Mouse (Mus musculus) cerebellum, postnatal 36 days (tissue): ENCODE measurements around the gene Rptor.

Experiments
- DNase-seq, 2 experiments: peaks; one replicate each; pipeline ENCODE4 v3.0.0; 2021 to 2022; ENCODE audit warnings: mixed read lengths in 2 of 2

Gene Rptor

DNA sequence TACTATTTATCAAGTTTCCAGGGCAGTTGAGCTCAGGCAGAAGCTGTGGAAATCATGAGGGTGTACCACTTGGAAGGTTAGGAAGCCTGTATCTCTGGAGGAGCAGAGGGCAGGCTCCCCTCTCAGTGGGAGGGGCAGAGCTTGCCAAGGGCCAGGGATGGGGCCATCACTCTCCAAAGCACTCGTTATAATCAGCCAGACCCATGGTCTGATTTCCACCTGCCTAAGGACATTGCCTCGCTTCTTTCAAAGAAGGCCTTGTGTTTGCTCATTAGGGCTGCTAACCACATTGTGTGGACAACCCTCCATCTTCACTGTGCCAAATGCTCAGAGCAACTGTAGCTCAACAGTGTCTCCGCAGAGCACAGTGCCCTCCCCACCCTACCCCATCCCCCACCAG is 215.2 kb downstream of the Rptor start:
- peak in 1 of 2 experiments; percentile 49 for DNase-seq

DNA sequence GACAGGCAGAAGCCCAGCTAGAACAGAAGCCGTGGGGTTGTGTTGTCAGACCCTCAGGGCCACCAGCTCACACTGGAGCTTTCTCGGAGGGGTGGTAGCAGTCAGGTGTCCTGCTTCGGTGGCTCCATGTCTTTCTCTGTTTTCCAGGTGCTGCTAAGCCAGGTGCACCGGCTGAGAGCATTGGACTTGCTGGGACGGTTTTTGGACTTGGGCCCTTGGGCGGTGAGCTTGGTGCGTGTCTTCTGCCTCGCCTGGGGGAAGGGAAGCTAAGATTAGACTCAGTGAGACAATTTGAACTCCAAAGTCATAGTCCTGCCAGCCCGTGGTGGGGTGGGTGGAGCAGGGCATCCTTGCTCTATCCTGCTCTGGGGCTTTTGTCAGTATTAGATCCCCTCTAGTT is 218.8 kb downstream of the Rptor start:
- DNase-seq = peak; percentile 31 to 46

DNA sequence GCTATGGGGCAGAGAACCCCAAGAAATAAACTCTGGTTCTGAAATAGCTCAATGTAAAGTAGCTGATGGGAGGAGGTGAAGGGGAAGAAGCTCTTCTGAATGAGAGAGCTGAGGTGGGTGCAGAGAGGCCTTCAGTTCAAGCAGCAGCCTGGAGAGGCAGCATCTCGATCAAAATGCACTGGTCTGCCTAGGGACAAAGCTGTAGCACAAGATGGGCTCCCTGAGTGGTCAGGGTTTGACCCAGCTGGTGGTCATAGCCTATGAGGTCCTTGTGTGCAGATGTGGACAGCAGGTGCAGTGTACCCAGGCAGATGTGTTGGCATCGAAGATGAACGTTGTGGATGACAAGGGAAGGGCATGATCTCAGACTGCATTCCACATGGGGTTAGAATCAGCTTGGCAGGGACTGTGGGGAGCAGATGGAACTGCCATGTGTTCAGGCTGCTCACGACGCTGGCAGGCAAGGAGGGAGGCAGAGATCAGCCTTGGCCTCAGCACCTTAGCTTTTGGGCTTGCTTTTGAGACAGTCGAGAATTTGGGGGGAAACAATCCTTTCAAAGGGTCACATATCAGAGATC is 221.5 kb downstream of the Rptor start:
- peak; percentile 86 for DNase-seq

DNA sequence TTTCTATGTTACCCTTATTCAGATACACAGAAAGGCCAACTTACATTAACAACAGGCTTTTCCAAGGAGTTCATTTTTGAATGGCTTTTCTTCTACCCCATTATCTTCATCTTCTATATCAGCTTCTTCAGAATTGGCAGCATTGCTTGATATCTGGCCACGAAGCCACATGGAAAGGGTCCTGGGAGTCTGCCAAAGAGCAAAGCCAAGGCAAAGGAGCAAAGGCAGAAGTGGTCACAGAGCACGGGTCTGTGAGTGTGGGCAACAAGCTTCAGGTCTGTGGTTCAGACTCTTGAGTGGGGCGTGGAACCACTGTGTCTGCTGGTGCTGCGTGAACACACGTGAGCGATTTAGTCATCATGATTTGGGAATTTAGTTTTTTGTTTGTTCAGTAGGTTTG is 223.1 kb downstream of the Rptor start:
- DNase-seq = peak; percentile 62 to 65

DNA sequence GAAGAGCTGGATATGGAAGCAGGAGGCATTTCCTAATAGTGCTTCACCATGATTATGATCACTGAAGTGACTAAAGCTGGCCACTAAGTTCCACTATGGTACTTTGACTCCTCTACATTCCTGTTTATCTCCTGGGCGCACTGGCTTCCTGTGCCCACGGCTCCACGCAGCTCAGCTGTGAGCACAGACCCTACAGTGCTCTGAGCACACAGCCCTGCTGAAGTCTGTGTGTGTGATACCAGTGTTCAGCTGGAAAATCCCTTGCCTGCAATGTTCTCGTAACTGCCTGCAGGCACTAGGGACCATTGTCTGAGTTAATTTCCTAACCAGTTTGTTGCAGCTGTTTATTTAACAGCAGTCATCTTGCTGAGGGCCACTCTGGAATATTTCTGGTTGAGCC is 223.5 kb downstream of the Rptor start:
- DNase-seq = no peak

DNA sequence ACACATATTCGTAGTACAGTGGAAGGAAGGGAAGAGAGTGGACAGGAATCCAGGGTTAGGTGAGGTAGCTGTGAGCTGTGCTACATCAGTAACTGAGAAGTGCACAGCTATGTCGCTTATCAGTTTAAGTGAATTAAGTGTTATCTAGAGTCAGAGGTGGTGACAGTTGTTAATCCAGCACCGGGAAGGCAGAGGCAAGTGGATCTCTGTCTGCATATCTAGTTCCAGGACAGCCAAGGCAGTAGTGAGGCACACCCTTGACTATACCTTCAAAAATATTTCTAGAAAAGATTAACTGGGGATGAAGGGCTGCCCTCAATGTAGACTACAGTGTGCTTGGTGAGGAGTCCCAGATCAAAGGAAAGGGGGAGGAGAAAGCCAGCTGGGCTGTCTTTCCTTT is 226.4 kb downstream of the Rptor start:
- DNase-seq = no peak

DNA sequence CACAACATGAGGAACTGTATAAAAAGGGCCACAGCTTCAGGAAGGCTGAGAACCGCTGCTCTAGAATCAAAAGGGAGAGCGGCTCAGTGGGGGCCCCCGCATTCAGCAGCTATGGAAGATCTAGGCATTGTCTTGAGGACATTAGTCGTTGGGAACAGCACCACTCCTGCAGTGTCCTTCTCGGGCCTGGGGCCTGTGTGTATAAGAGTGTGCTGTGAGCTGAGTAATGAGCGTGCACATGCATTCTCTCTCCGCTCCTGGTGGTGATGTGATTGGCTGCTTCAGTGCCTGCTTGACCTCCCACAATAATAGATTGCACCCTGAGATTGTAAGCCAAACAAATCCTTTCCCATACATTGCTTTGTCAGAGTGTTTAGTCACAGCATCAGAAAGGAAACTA is 229.0 kb downstream of the Rptor start:
- no peak for DNase-seq

DNA sequence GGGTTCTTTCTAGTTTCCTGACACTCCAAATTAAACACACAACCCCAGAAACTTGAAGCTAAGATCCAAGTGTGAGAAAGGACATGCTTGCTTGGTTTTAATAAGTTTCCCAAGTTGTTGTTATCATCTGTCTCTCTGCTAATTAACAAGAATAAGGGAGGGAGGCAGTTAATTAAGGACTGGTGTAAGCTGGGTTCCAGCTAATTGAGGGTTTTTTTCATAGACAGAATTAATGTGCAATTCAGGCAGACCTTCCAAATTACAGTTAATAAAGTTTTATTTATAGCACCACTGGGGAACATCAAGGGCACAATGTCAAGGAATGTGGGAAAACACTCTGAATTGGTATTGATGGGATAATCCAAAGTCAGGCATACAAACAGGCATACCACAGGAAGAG is 230.6 kb downstream of the Rptor start:
- no peak for DNase-seq

DNA sequence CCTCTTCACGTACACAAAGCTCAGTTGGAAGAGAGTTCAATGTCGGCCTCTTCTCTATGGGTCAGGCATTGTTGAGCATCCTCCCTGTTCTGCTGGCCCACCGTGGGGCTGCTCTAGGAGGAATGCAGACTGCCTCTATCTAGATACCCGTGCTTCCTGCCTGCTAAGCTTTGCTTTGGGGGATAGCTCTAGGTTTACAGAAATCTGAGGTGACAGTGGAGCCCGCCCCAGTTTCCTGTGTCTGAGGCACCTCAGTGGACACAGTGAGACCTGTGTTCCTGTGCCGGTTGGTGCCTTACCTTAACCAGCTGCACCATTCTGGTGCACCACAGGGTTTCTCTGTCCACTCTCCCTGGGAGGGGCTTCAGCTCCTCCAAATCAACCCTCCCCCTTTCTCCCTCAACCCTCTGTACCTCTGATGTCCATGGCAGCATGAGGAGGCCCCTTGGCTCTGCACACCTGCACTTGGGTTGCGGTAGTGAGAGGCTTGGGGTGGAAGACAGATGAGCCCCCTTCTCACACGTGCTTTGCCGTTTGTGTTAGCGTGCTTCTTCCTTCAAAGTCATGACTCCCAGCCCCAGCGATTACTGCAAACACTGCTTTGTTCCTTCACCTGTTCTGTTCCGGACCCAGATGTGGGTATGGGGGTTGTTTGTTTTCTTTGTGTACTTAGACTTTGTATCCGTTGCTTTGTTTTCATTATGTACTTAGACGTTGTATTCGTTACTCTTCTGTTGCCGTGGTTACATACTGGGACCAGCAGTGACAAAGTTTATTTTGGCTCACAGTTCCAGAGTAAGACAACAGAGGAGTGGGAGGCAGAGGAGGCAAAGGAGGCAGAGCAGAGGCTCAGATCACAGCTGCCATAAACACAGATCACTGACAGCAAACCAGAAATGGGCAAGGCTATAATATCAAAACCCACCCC is 231.4 kb downstream of the Rptor start:
- DNase-seq = no peak

DNA sequence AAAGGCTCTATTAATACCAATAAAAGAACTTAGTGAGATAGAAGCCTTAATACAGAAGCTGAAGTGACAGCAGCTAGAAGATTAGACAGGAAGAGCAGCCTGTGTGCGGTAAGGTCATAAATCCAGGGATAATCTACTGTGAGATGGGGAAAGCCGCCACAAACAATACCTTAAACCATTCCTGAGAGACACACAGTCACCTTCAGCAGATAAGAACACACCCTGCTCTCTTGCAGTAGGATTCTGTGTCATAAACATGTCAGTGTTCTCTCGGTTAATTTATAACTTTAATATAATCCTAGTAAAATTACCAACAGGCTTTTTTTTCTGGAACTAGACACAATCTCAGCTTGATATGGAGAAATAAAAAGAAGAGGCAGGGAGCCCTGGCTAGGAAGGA is 233.6 kb downstream of the Rptor start:
- DNase-seq = no peak

DNA sequence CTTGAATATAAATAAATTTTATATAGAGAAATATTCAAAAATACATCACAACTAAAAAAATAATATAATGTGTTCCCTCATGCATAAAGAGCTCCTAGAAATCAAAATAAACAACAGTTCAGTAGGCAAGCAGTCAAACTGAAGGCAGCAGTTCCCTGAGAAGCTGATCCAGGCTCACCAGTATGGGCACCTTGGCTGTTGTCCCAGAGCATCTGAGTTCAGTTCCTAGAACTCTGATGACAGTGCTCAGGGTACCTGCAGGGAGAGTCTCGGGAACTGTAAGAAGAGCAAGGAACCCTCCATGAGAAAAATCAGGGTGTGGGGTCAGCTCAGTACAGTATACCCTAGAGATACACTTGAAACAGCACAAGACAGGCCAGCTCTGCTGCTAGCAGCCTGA is 235.1 kb downstream of the Rptor start:
- peak; percentile 72 to 76 for DNase-seq

DNA sequence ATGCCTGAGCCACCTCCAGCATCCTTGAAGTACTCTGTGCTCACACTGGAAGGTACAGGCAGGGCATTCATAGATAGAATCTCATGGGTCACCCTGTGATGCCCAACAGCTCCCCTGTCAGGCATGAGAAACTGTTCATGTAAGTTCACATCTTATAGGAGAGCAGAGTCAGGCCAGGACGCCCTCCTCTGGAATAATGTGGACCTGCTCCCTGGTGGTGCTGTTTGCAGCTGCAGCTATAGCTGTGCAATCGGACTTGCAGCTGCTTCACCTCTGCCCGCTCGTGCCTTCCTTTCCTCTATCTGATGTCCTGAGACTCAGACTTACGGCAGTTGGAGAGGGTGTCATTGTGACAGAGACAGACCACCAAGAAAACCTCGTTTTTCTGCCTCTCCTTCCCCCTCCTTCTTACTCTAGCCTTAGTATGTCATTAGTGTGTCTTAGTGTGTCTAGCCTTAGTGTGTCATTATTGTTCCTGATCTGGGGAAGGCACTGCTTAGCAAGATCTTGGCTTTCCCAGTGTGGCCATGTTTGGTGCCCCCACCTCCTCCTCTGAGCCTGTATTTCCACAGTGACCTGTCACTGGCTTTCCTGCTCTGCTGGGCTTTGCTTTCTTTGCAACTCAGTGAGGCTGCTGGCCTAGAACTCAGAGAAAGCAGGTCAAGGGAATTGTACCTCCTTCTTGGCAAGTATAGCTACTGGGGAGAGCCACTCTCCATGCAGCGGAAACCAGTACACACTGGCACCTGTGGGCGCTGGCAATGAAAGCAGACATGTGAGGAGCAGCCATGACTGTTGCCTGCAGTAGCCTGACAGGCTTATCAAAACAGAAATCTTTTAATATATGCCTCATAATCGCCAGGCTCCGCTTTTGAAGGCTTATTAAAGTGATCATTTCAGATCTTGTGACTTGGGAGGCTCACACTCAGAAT is 237.0 kb downstream of the Rptor start:
- DNase-seq = peak; percentile 63 to 65

DNA sequence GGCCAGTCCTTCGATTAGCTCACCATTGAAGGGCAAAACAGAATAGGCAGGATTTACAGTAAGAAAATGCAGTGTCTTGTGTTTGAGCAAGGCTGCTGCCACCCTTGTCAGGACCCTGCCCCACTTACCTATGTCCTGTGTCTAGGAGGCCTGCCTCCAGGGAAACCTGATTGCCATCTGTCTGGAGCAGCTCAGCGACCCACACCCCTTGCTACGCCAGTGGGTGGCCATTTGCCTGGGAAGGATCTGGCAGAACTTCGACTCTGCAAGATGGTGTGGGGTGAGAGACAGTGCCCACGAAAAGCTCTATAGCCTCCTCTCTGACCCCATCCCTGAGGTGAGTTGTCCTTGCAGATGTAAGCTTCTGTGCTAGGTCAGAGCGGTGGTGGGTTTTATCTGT is 243.9 kb downstream of the Rptor start:
- no peak for DNase-seq

DNA sequence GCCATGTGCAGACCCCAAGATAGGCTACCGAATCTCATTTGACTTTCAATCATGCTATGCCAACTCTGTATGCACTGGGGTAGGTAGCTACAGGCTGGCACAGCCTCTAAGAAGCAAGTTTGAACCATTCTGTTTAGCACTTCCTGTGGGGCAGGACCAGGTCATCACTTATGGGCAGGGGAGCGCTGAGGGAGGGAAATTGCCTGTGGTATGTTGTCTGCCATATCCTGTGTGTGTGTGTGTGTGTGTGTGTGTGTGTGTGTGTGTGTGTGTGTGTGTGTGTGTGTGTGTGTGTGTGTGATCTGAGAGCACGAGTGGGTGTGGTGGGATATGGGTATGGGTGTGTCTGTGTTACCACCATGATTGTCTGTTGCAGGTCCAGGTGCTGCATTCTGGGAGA is 244.4 kb downstream of the Rptor start:
- DNase-seq = no peak

DNA sequence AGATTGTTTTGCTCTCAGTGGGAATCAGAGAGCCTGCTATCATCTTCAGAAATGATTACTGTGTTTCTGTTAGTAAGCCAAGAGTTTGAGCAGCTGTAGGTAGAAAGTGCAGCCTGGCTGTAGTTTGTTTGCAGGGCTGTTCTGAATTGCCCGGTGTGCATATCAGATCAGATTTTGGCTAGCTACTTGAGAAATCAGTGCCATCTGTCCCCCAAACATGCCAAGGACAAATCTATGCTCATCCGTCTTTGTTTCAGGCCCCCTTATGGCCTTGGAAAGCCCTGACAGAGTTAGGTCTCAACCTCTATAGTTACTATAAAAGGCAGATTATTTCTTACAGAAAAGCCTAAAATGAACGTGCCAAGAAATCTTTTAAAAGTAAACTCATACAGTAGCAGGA is 244.9 kb downstream of the Rptor start:
- DNase-seq = peak; percentile 52 to 70

DNA sequence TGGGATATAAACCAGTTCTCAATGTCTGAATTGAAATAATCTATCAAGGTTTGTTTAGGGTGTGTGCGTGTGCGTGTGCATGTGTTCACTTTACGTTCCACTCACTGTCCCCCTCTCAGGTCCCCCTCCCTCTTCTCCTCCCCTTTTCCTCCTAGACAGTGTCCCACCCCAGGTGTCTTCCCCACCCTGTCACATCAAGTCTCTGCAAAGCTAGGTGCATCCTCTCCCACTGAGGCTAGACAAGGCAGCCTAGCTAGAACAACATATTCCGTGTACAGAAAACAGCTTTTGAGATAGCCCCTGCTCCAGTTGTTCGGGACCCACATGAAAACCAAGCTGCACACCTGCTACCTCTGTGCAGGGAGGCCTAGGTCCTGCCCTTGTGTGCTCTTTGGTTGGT is 245.5 kb downstream of the Rptor start:
- DNase-seq = no peak

DNA sequence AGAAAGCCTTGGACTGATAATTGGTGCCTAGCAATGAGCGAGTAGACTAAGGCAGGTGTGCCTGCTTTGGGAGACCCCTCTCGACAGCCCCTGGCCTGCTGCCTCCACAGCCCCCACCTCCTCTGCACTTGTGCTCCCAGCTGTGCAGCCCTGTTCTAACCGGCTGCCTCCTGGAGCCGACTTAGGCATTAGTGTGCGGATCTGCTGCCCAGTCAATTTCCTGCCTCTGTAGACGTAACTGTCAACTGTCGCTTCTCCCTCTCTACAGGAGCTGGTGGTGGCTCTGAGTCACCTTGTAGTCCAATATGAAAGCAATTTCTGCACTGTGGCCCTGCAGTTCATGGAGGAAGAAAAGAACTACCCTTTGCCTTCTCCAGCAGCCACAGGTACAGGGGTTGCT is 253.3 kb downstream of the Rptor start:
- no peak for DNase-seq

DNA sequence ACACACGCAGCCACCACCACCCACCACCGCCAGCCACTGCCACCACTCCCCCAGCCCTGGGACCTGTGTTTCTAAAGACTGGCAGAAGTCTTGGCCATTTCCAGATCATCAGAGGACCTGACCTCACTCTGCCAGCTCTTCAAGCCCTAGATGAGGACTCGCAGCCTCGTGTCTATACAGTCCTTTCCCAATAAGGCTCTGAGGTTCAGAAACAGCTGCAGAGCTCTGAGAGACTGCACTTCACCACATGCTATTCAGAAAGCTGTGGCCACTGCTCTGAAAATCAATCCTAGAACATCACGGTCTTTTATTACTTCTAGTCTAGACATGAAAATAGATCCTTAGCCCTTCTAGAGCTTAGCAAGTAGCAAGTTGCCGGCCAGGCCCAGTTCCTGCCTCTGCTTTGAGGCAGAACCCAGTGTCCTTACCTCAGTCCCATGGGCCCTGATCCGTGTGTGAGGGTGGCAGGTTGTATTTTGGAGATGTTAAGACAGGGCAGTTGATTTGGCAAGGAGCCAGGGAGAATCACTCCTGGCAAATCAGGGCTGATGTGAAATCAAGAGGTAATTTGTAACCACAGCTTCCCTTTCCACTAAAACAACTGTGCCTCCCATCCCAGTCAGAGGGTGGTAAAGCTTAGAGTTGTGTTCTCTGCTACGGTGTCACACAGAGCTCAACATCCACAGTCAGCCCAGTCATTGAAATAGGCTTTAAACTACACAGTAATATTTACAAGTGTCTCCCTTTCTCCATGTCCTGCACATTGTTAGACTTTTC is 260.0 kb downstream of the Rptor start:
- DNase-seq = no peak

DNA sequence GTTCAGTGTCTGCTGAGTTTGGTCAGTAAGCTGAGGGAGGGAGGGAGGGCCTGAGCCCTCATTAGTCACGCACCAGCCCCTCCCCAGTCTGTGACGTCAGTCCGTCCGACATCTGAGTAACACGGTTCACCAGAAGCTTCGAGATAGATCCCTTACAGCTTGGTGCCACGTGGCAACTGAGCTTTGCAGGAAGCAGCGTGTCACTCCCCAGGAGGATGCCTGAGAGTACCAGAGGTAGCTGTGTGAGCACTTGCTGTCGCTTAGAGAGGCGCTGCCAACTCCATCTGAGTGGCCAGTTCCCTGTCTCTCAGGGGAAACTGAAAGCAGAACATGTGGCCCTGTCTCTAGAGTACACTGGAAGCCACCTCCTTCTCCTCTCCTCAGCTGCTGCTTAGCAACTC is 260.7 kb downstream of the Rptor start:
- DNase-seq = no peak

DNA sequence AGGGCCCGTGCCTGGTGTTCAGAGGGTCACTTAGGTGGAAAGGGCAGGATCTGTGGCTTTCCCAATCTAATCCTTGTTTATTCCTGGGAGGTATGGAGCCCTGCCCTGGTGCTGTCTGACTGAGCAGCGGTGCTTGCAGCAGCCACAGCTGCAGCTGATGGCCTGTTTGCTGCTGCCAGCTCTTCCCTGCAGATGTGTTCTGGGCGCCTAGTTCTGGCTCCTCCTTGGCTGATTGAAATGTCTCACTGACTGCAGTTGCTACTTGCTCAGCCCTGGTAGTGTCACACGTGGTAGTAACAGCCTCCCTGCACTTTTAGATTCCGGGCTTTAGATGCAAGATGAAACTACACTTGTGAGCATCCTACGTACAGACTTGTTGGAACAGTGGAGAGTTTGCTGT is 264.1 kb downstream of the Rptor start:
- no peak for DNase-seq

DNA sequence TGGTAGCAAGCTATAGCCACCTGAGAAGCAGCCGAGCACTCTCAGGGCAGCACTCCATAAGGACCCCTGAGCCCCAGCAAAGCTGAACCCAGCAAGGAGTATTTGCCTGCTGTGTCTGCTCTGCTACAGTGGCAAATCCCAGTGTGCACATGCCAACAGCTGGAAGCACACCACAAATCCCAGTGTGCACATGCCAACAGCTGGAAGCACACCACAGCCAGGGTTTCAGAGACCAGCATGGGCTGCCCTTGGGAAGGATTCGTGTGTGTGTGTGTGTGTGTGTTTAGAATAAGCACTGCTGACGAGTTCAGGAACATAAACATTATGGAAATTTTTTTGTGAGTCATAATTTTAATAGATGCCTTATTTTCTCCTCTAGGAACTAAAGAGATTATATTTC is 265.4 kb downstream of the Rptor start:
- no peak for DNase-seq

DNA sequence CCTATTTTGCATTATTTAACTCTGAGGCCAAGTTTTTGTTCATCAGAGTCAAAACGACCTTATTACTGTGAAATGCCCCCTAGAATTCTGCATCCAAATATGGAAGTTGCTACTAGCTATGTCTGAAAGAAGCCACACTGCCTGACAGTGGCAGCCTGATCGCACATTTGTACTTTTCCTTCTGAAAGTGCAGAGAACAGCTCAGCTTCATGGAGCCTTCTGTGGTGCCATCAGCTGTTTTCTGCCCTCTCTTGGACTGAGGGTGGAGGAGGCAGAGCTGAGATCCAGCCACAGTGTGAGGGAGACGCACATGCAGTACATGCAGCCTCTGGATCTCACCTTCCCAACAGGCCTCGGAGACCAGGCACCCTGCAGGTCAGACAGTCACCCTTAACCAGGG is 265.9 kb downstream of the Rptor start:
- DNase-seq = no peak

DNA sequence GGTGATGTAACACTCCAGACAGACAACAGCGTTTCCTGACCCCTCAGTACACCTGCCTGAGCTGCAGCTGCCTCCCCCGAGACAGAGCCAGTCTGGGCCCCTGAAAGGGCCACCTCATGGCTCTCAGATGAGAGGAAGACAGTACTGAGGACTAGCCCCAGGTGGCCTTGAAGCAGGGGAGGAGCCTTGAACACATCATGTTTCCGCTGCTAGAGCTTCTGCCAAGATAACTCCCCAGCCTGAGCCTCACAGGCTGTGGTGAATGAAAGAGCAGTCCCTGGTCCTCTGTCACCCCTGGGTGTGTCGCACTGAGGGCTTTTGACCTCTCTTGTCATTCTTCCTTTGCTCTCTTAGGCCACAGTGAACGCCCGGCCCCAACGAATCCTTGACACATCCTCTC is 268.4 kb downstream of the Rptor start:
- DNase-seq = no peak
